Mouse (Mus musculus) urinary bladder, postnatal 0 days (tissue): Measurements from ENCODE around the gene St6galnac6. TPM values are rescaled to one million over a fixed set of nuclear protein-coding genes. Genes with fewer than 3 reads are reported as not detected.

ENCODE experiments used
- microRNA counts: library from miRNA; unstranded; fragments of <30 nt; microRNA quantifications from one replicate; lab custom pipeline; 2016
- microRNA-seq: library from miRNA; unstranded; fragments of <30 nt; microRNA quantifications from one replicate; pipeline ENCODE4, GENCODE M21; 2016
- polyA plus RNA-seq: library from polyadenylated mRNA; unstranded; fragments of >200 nt; fragmentation: Nextera tagmentation; extraction: Ambion mirVana; gene quantifications from 2 replicates; pipeline ENCODE4 v1.2.1, GENCODE M21; 2015

Gene St6galnac6
- polyA plus RNA-seq: 19.0 and 19.1 TPM in 2 replicates

DNA sequence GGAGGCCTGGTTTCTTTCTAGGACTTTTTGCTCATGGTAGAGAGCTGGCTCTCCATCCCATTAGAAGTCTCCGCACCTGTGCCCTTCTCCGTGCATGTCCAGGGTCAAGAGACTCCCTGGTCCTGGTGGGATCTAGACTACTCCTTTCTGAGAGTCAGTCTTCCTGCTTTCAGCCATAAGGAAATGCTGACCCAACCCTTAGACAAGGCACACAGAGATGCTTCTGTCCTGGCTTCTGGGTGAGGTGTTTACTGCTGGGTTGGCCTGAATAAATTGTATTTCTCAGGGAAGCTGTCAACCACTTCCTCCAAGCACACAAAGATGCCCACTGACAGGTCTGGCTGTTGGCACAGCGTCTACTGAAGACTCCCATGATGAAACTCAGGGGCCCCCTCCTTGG, at the start of gene St6galnac6:
TSS of gene St6galnac6 (plus strand) at position 301 of the 400 bp plus-strand sequence.

DNA sequence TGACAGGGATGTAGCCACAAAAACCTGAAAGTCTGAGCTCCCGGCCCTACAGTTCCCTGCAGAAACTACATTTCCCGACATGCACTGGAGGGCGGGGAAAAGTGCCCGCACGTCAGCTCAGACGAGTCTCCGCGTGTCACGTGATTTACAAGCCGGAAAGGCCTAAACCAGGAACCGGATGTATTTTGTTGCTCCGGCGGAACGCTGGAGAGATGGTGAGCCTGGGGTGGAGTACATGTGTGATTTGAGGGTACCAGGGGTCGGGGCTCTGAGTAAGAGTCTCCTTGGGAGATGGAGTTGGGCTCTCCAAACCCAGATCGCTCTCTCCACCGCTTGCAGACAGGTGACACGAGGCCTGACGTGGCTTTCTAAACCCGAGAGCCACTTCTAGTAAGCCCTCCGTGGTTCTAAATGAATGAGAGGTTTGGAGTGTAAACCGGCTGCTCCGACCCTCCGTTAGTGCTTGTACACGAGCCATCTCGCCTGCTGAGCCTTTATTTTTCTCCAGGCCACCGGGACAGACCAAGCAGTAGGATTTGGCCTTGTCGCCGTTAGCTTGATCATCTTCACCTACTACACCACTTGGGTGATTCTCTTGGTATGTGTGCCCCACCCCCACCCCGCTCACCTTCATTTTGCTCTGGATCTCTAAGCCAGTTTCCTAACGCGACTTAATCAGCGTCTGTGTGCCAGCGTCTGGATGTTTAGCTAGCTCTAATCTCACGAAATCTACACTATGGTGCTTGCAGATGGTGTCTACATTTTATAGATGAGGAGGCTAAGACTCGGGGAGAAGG, 28.6 kb upstream of the St6galnac6 start, which contains the start of gene Dpm2:
TSS of gene Dpm2 (plus strand) at position 161 of the 797 bp plus-strand sequence.

DNA sequence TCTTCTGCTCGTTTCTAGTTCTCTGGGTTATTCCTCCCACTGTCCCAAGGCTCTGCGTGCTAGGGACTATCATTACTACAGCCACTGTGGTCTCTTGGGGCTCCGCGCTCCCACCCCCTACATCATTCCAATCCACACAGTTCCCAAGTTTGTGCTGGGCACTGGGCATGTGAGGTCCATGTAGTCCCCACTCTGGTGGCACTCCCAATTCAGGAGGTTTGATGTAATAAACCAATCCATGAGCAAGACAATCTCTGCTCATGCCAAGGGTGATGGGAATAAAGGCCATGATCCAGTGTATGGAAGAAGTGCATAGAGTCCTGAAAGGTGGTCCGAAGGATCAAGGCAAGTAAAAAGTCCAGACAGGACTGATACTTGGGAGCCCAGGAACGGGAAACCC, 25.0 kb upstream of the St6galnac6 start, which contains the start of gene Pip5kl1:
TSS of gene Pip5kl1 (plus strand) at position 301 of the 400 bp plus-strand sequence.

DNA sequence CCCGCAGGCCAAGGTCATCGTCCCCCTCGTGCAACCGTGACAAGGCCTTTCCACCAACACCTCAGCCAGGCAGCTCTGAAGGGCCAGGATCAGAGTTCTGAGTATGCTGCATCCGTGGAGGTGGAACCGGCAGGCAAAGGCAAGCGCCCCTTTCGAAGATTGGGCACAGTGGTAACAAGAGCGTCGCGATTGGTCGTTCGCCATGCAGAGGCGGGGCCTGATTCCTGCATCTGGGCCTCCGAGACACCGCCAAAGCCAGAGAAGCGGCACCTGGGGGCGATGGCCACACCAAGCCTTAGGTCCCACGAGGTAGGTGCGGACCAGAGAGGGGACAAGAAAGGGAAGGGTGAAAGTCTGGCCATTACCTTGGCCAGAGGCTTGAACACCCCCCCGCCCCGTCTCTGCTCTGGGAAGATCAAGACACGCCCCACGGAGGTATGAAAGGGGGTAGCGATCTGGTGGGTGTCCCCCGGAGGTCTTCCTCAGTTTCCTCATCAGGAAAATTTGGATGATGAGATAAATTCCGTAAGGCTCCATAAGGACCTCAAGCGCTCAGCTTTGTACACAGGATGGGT, 23.8 kb upstream of the St6galnac6 start, which contains the start of gene 9430097D07Rik:
TSS of gene 9430097D07Rik (minus strand) at position 99 of the 575 bp plus-strand sequence.

DNA sequence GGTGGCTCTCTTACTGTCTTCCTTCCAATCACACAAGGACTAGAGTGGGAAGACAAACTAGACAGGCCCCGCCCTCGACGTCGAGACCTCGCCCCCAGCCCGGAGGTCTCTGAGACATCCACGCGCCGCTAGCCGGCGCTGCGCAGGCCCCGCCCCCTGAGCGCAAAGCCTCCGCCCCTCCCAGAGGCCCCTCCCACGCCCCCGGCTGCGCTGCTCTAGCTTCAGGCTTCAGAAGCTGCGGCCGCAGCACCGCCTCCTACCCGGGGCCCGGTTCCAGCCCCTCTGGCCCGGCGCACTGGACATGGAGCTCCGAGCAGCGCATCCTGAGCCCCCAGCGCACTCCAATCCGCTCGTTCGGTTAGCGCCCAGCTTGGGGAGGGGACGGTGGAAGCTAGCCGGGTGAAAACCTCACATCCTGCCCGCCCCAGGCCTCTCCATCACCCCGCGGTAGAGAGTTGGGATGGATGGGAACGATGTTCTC, 12.6 kb upstream of the St6galnac6 start, which contains the start of gene St6galnac4:
TSS of gene St6galnac4 (plus strand) at position 225 of the 481 bp plus-strand sequence.

DNA sequence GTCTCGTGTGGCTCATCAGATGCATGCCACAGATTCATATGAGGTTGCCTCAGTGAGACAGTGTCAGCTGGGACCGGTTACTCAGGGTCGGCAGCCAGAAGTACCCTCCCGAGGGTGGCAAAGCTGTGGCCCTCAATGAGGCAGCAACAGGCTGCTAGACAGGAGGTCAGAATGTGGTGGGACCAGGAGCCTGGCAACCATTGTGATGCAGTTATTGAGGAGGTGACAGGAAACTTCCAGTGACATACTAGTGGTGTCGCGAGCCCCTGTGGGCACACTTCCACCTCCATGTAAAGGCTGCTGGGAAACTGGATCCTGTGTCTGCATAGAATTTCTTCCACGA, 22.0 kb downstream of the St6galnac6 start, which contains the start of gene Ak1:
TSS of gene Ak1 (plus strand) at position 242 of the 343 bp plus-strand sequence.

DNA sequence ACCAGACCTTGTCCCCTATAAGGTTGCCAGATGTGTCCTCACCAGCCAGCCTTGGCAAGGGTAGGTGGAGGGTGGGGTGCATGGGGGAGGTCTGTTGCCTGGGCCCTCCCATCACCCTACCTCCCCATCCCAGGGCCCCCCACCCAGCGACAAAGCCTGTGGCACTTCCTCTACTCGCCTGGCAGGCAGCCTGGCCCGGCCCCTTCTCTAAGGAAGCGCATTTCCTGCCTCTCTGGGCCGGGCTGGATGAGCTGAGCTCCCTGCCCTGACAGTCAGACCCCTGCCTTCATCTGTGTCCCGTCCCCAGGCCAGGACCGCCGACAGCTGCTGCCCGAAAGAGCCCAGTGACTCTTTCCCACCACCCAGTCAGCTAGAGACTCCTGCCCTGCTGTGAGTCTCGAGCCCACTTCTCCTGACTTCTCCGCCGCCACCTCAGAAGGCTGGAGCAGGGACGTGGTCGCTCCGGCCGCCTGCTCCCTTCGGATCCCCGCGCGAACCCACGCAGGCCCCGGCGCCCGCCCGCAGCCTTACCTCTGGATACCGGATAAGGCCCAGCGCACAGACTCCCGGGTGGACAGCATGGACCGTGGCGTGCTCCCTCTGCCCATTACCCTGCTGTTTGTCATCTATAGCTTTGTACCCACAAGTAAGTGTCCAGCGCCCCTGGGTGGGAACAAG, 47.0 kb downstream of the St6galnac6 start, which contains the start of gene Eng:
TSS of gene Eng (plus strand) at position 217 of the 678 bp plus-strand sequence.

MicroRNA genes within 50 kb of the gene (microRNA counts, 519-probe panel; counts per million panel counts)
- microRNA mmu-miR-1954 (lab: Ali Mortazavi, UCI): not detected

Small RNAs within 50 kb of the gene (microRNA-seq; reads per million reads assigned to microRNA genes)
- not detected for gene Mir1954

Other genes starting within 250 kb of the St6galnac6 start
- gene Ciz1, start 247.4 kb upstream of the St6galnac6 start, polyA plus RNA-seq: 21.8 and 23.1 TPM in 2 replicates
- gene Dnm1, start 246.4 kb upstream of the St6galnac6 start, polyA plus RNA-seq: 10.8 and 12.5 TPM in 2 replicates
- gene 1110008P14Rik, start 217.8 kb upstream of the St6galnac6 start, polyA plus RNA-seq: 58.3 and 58.6 TPM in 2 replicates
- gene Lcn2, start 211.5 kb upstream of the St6galnac6 start, polyA plus RNA-seq: 2.1 and 9.2 TPM in 2 replicates
- 19.9 and 20.9 TPM in 2 replicates for gene Ptges2, start 203.8 kb upstream of the St6galnac6 start, polyA plus RNA-seq
- gene Naif1, start 149.3 kb upstream of the St6galnac6 start, polyA plus RNA-seq: 3.3 and 3.7 TPM in 2 replicates
- gene Slc25a25, start 148.3 kb upstream of the St6galnac6 start, polyA plus RNA-seq: 16.0 and 18.5 TPM in 2 replicates
- 5.9 and 7.0 TPM in 2 replicates for gene Fam102a, start 64.4 kb upstream of the St6galnac6 start, polyA plus RNA-seq
- 78.8 and 88.0 TPM in 2 replicates for gene Dpm2, start 28.9 kb upstream of the St6galnac6 start, polyA plus RNA-seq
- gene Pip5kl1, start 24.9 kb upstream of the St6galnac6 start, polyA plus RNA-seq: not detected in 2 replicates
- not detected in 2 replicates for gene 9430097D07Rik, start 24.0 kb upstream of the St6galnac6 start, polyA plus RNA-seq
- gene St6galnac4, start 12.6 kb upstream of the St6galnac6 start, polyA plus RNA-seq: 8.2 and 10.1 TPM in 2 replicates
- 50.9 and 51.6 TPM in 2 replicates for gene Ak1, start 22.0 kb downstream of the St6galnac6 start, polyA plus RNA-seq
- 37.8 and 40.2 TPM in 2 replicates for gene Eng, start 46.9 kb downstream of the St6galnac6 start, polyA plus RNA-seq
- gene Fpgs, start 104.4 kb downstream of the St6galnac6 start, polyA plus RNA-seq: 20.7 and 22.6 TPM in 2 replicates
- 52.3 and 52.9 TPM in 2 replicates for gene Cdk9, start 113.4 kb downstream of the St6galnac6 start, polyA plus RNA-seq
- 6.2 and 6.9 TPM in 2 replicates for gene Sh2d3c, start 121.3 kb downstream of the St6galnac6 start, polyA plus RNA-seq
- gene 6330409D20Rik, start 141.3 kb downstream of the St6galnac6 start, polyA plus RNA-seq: not detected in 2 replicates
- 38.1 and 39.5 TPM in 2 replicates for gene Tor2a, start 157.5 kb downstream of the St6galnac6 start, polyA plus RNA-seq
- gene Ttc16, start 175.9 kb downstream of the St6galnac6 start, polyA plus RNA-seq: 0.06 TPM in 1 of 2 replicates, not detected in the other
- gene Ptrh1, start 176.1 kb downstream of the St6galnac6 start, polyA plus RNA-seq: 6.1 and 7.4 TPM in 2 replicates
- 1.4 and 2.1 TPM in 2 replicates for gene Cfap157, start 184.7 kb downstream of the St6galnac6 start, polyA plus RNA-seq
- 10.5 and 14.1 TPM in 2 replicates for gene Stxbp1, start 247.5 kb downstream of the St6galnac6 start, polyA plus RNA-seq